8 mouse cellular contexts compared by ENCODE assay signal in the genomic region with DNA sequence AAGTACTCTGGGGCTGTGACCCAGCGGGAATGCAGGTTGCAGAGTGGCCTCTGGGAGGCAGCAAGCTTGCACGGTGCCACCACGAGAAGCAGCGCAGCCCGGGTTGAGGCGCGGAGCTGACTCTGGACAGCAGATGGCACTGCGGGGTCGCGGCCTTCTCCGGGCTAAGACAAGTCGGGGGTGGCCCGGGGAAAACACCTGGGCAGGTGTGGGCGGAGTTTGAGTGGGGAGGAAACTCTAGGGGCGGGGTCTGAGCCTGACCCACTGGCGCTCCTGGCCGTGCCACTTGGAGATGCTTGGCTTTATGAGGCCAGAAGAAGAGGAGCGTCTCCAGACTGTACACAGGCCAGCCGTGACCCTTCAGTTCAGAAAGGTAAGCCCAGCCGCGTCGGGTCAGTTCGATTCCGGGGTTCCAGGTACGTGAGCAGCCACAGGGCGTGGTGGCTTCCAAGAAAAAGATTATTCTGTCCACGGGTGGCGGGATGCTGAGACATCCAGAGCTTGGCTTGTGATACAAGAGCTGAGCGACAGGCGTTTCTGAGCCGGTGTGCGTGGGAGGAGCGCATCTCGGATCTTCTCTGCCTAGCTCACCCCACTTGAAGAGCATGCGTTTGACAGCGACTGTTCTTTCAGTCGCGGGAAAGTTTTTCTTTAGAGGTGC. TPM values are rescaled to one million over a fixed set of nuclear protein-coding genes. Genes with fewer than 3 reads are reported as not detected.
DNase-seq lines count a peak whose midpoint lies in the region; ATAC-seq lines count a peak whose summit lies in the region.

A gene (plus strand): TSS at position 309 of the 661 bp plus-strand sequence.

- ATAC-seq in intestine, embryonic 16.5 days, result peak; percentile 97

- H3K4me2 ChIP-seq in intestine, embryonic 16.5 days (ENCODE audit: low read depth, low read length), result peak within 1 kb of the TSS; percentile 75

- H3K4me3 ChIP-seq in intestine, embryonic 16.5 days (ENCODE audit: low read length), result peak within 1 kb of the TSS; percentile 48
- peak within 1 kb of the TSS; percentile 51 for H3K4me3 ChIP-seq in midbrain, embryonic 10.5 days

- H3K36me3 ChIP-seq in intestine, embryonic 16.5 days (ENCODE audit: control insufficient read depth, insufficient read depth, low read length), result no peaks in the 10 kb centered on the region
- H3K36me3 ChIP-seq in midbrain, embryonic 10.5 days, result no peaks in the 10 kb centered on the region

- H3K27me3 ChIP-seq in intestine, embryonic 16.5 days (replicated peaks; ENCODE audit: control insufficient read depth, insufficient read depth, low read length), result peaks cover 13% of the 10 kb centered on the region; the same call in 1 of the 2 replicates
- peaks cover 48% of the 10 kb centered on the region for H3K27me3 ChIP-seq in midbrain, embryonic 10.5 days (ENCODE audit: low read depth, poor library complexity, severe bottlenecking)

- WGBS in intestine, embryonic 16.5 days, result under 1% methylated on average over 38 of the region's 38 CpGs
- under 1% methylated on average over 38 of the region's 38 CpGs for WGBS in midbrain, embryonic 10.5 days

- peaks cover 3% of the 10 kb centered on the region; the same call in 1 of the 2 replicates for H3K4me1 ChIP-seq in intestine, embryonic 16.5 days (ENCODE audit: control insufficient read depth, insufficient read depth, low read length)
- peaks cover 12% of the 10 kb centered on the region for H3K4me1 ChIP-seq in midbrain, embryonic 10.5 days

- intact Hi-C loops in left cerebral cortex, postnatal 25 days (cut with DNase I), result loop anchor here (1.0 kb wide), 1 partner anchor 230 kb away; no protein-coding TSS in a partner anchor

- no peaks in the 10 kb centered on the region for H3K9me3 ChIP-seq in intestine, embryonic 16.5 days (ENCODE audit: control insufficient read depth, low read length)
- H3K9me3 ChIP-seq in midbrain, embryonic 10.5 days (replicated peaks), result no peaks in the 10 kb centered on the region

- H3K9ac ChIP-seq in intestine, embryonic 16.5 days (ENCODE audit: low read depth, low read length), result 0 out of 2 replicates have a peak within 1 kb of the TSS, but pooled peaks have one; percentile 16

- peak; percentile 78 to 94 for DNase-seq in adrenal gland, adult (ENCODE audit: inconsistent age in 2 of 2, low spot score in 1 of 2)
- DNase-seq in embryo, embryonic 10.5 days (ENCODE audit: low spot score), result peak; percentile 84
- peak; percentile 44 to 79 for DNase-seq in gastrocnemius, postnatal 4 days (ENCODE audit: low spot score in 2 of 2)
- peak; percentile 84 to 90 for DNase-seq in left cerebral cortex, postnatal 25 days (ENCODE audit: low spot score in 2 of 2)
- DNase-seq in midbrain, embryonic 10.5 days (ENCODE audit: low spot score), result peak; percentile 86
- peak; percentile 79 to 82 for DNase-seq in right cerebral cortex, postnatal 36 days (ENCODE audit: low spot score in 2 of 2)
- DNase-seq in urinary bladder, postnatal 4 days (ENCODE audit: low spot score in 2 of 2), result peak; percentile 85 to 91

- no peak within 1 kb of the TSS for H3K27ac ChIP-seq in intestine, embryonic 16.5 days (ENCODE audit: low read length)
- no peak within 1 kb of the TSS for H3K27ac ChIP-seq in midbrain, embryonic 10.5 days (replicated peaks)

RNA-seq across cellular contexts. Expression of the gene that starts here (rescaled TPM):
- total RNA-seq in gastrocnemius, postnatal 4 days (2021), result not detected
- 0.12 and 0.13 TPM in 2 replicates for polyA plus RNA-seq in intestine, embryonic 16.5 days (2015; fragmentation: Nextera tagmentation; extraction: Ambion mirVana)
- total RNA-seq in left cerebral cortex, postnatal 25 days (2021), result not detected
- 0.04 TPM in 2 replicates for polyA plus RNA-seq in midbrain, embryonic 10.5 days (2016; fragmentation: Nextera tagmentation; extraction: Ambion mirVana)

Comparison
In these comparisons a context has a peak if more than half of its experiments do, and no peak if none do; other contexts are left out.
1. Peak in DNase-seq in gastrocnemius, postnatal 4 days; RNA of the gene not detected or under 1 TPM.
2. Peak in ATAC-seq, H3K4me3 ChIP-seq, H3K9ac ChIP-seq and H3K4me2 ChIP-seq in intestine, embryonic 16.5 days; RNA of the gene not detected or under 1 TPM.
3. Peak in DNase-seq in left cerebral cortex, postnatal 25 days; RNA of the gene not detected or under 1 TPM.
4. Peak in DNase-seq and H3K4me3 ChIP-seq in midbrain, embryonic 10.5 days; RNA of the gene not detected or under 1 TPM.